Mouse (Mus musculus): ENCODE data around the gene Pik3r6.

- TF ChIP-seq POLR2A (IDR thresholded peaks at IDR 0.05; ENCODE audit: insufficient read depth, low read depth, low read length), result no peak
- TF ChIP-seq CTCF (IDR thresholded peaks at IDR 0.05), result no peak
Measured at GRCm38 (mm10) chr11:68591708-68592107, 88.9 kb downstream of the Pik3r6 start.
